Mouse (Mus musculus) cerebellum, adult 2 months (tissue): ENCODE data around the gene Mpnd. TPM values are rescaled to one million over a fixed set of nuclear protein-coding genes. Genes with fewer than 3 reads are reported as not detected.

Source experiments
- DNase-seq, 2 experiments: peaks; one replicate each; pipeline ENCODE4 v3.0.0; 2021
- H3K27ac ChIP-seq: fragments of 200-500 bp; 2 replicates; pipeline ENCODE4 v1.5.1; 2012; ENCODE audit warnings: low read length, control low read depth, inconsistent platforms; ENCODE audit not compliant: insufficient read depth
- H3K27me3 ChIP-seq: fragments of 200-500 bp; 2 replicates; pipeline ENCODE4 v1.6.1; 2012; ENCODE audit warnings: inconsistent platforms, mild to moderate bottlenecking, low read length, moderate library complexity; ENCODE audit not compliant: control insufficient read depth, insufficient read depth
- H3K4me1 ChIP-seq: fragments of 200-500 bp; 2 replicates; pipeline ENCODE4 v1.6.1; 2011; ENCODE audit warnings: low read length; ENCODE audit not compliant: control insufficient read depth, insufficient read depth
- H3K4me3 ChIP-seq: fragments of 200-500 bp; replicated peaks from 2 replicates; pipeline ENCODE3; 2011; ENCODE audit warnings: mild to moderate bottlenecking, low read depth, low read length, control low read depth; ENCODE audit not compliant: insufficient read depth
- CTCF ChIP-seq: fragments of 200-500 bp; IDR thresholded peaks from 2 replicates; pipeline ENCODE4 v1.5.1; 2011; ENCODE audit warnings: low read depth, mild to moderate bottlenecking, control low read depth, low read length, moderate library complexity, borderline replicate concordance; ENCODE audit not compliant: insufficient read depth
- POLR2A ChIP-seq: fragments of 200-500 bp; IDR thresholded peaks from 2 replicates; pipeline ENCODE4 v1.6.1; 2011; ENCODE audit warnings: low read length, control low read depth, borderline replicate concordance; ENCODE audit not compliant: insufficient read depth
- WGBS: fragments of 180-500 bp; shearing (Covaris S2); methylation state at CpG from one replicate; pipeline ENCODE4 v1.1.7; 2018; 5-methylcytosine and 5-hydroxymethylcytosine counted together
- polyA plus RNA-seq: library from polyadenylated mRNA; depleted of rRNA; stranded (reverse); fragments of >200 nt; gene quantifications from 2 replicates; pipeline ENCODE4 v1.2.3, GENCODE M21; 2012

Gene Mpnd
- polyA plus RNA-seq, 1 experiment: 183 TPM

- WGBS: 67% methylated on average over 4 of the region's 4 CpGs
These were observed 33.8 kb downstream of the Mpnd start for GRCm38 (mm10) chr17:56039345-56039744.

GRCm38 (mm10) chr17:56040030-56040856, 34.7 kb downstream of the Mpnd start, which contains the start of gene Chaf1a:
Gene Chaf1a (plus strand): TSS chr17:56040439.
- no peaks in the 10 kb centered on the region; the same call in 1 of the 2 replicates for H3K4me1 ChIP-seq
- no peak within 1 kb of the TSS for H3K27ac ChIP-seq
- TF ChIP-seq POLR2A: peak; percentile 68; the same call in 1 of the 2 replicates
- TF ChIP-seq CTCF: no peak
- H3K27me3 ChIP-seq: no peaks in the 10 kb centered on the region
- WGBS: 1% methylated on average over 68 of the region's 68 CpGs
- peak within 1 kb of the TSS; percentile 50 for H3K4me3 ChIP-seq
- DNase-seq: peak; percentile 94 to 98

More at GRCm38 (mm10) chr17:56039345-56039744, 33.8 kb downstream of the Mpnd start:
- H3K27me3 ChIP-seq: no peaks in the 10 kb centered on the region
- H3K4me3 ChIP-seq: no peak overlapping the region
- peaks cover 6% of the 10 kb centered on the region for H3K4me1 ChIP-seq
- TF ChIP-seq CTCF: no peak
- no peak for TF ChIP-seq POLR2A
- no peak for DNase-seq
- no peak overlapping the region for H3K27ac ChIP-seq

- Histone ChIP-seq H3K4me3 (no peak overlapping the region), H3K4me1 (no peaks in the 10 kb centered on the region; the same call in 1 of the 2 replicates), H3K27me3 (no peaks in the 10 kb centered on the region), H3K27ac (no peak overlapping the region)
- DNase-seq: no peak
- WGBS: 1% methylated on average over 12 of the region's 12 CpGs
- no peak for TF ChIP-seq POLR2A
- TF ChIP-seq CTCF: no peak
These were observed 35.3 kb downstream of the Mpnd start for GRCm38 (mm10) chr17:56040857-56041163.

GRCm38 (mm10) chr17:56051369-56051768, 45.9 kb downstream of the Mpnd start:
- DNase-seq: no peak
- H3K4me1 ChIP-seq: no peaks in the 10 kb centered on the region
- no peak overlapping the region for H3K4me3 ChIP-seq
- TF ChIP-seq POLR2A (no peak), CTCF (no peak)
- 86% methylated on average over 5 of the region's 5 CpGs for WGBS
- H3K27ac ChIP-seq: no peak overlapping the region
- no peaks in the 10 kb centered on the region for H3K27me3 ChIP-seq

- H3K4me3 ChIP-seq: no peak overlapping the region
- H3K4me1 ChIP-seq: peaks cover 17% of the 10 kb centered on the region
- no peaks in the 10 kb centered on the region for H3K27me3 ChIP-seq
- TF ChIP-seq CTCF (no peak), POLR2A (no peak)
- H3K27ac ChIP-seq: no peak overlapping the region
- DNase-seq: no peak
These were observed 49.4 kb downstream of the Mpnd start for GRCm38 (mm10) chr17:56054938-56055337.

GRCm38 (mm10) chr17:56055945-56056678, 50.6 kb downstream of the Mpnd start:
- Histone ChIP-seq H3K4me1 (peaks cover 17% of the 10 kb centered on the region), H3K27me3 (no peaks in the 10 kb centered on the region), H3K27ac (no peak overlapping the region), H3K4me3 (no peak overlapping the region)
- TF ChIP-seq POLR2A (no peak), CTCF (no peak)
- WGBS: 58% methylated on average over 4 of the region's 4 CpGs
- no peak for DNase-seq

- WGBS: 17% methylated on average over 11 of the region's 11 CpGs
- H3K4me3 ChIP-seq: peak overlapping the region; percentile 48
- TF ChIP-seq CTCF (peak; percentile 39; the same call in 1 of the 2 replicates), POLR2A (no peak)
- H3K27ac ChIP-seq: peak overlapping the region; percentile 95
- H3K4me1 ChIP-seq: peaks cover 17% of the 10 kb centered on the region
- H3K27me3 ChIP-seq: no peaks in the 10 kb centered on the region
- DNase-seq: peak; percentile 72 to 81
These were observed 52.0 kb downstream of the Mpnd start for GRCm38 (mm10) chr17:56057381-56058120.
